Mouse (Mus musculus) C2C12 (cell line): ENCODE results near the gene Fgfbp3.

Source experiments
- CEBPB ChIP-seq: IDR thresholded peaks from one replicate; pipeline ENCODE4 v1.6.1; 2011; ENCODE audit warnings: low read depth, mild to moderate bottlenecking, control low read depth, moderate library complexity
- CTCF ChIP-seq: IDR thresholded peaks from one replicate; pipeline ENCODE4 v1.5.1; 2011; ENCODE audit not compliant: control insufficient read depth, insufficient read depth, insufficient read length
- USF1 ChIP-seq: IDR thresholded peaks from one replicate; pipeline ENCODE4 v1.6.1; 2011; ENCODE audit warnings: low read depth, mild to moderate bottlenecking, control low read depth, moderate library complexity

GRCm38 (mm10) chr19:36891746-36892145, 27.7 kb downstream of the Fgfbp3 start:
- TF ChIP-seq CTCF (no peak), USF1 (no peak), CEBPB (no peak)
